Mouse (Mus musculus) CH12.LX (cell line): ENCODE results near the gene Spc24. TPM values are rescaled to one million over a fixed set of nuclear protein-coding genes. Genes with fewer than 3 reads are reported as not detected.

ENCODE experiments used
- DNase-seq: peaks from one replicate; pipeline ENCODE4 v3.0.0-alpha.2; 2013; ENCODE audit errors: extremely low read depth
- H3K27ac ChIP-seq: 2 replicates; pipeline ENCODE4 v1.5.1; 2012; ENCODE audit warnings: low read depth, mild to moderate bottlenecking, control low read depth, moderate library complexity; ENCODE audit not compliant: insufficient read depth
- H3K27me3 ChIP-seq: replicated peaks from 2 replicates; pipeline ENCODE3; 2012; ENCODE audit warnings: inconsistent platforms
- H3K36me3 ChIP-seq, 2 experiments: replicated peaks in 1 of 2; 2 replicates each; pipeline versions ENCODE3 to v1.6.1; 2012; ENCODE audit warnings: inconsistent platforms in 1 of 2, low read length in 1 of 2, mild to moderate bottlenecking in 1 of 2, mixed read lengths in 1 of 2, moderate library complexity in 1 of 2; ENCODE audit not compliant: control insufficient read depth in 1 of 2, insufficient read depth in 1 of 2
- H3K4me1 ChIP-seq, 2 experiments: 2 replicates each; pipeline ENCODE4 v1.6.1; 2012; ENCODE audit warnings: inconsistent platforms in 1 of 2, moderate library complexity in 1 of 2; ENCODE audit not compliant: insufficient read depth in 2 of 2, control insufficient read depth in 1 of 2
- H3K4me2 ChIP-seq: 2 replicates; pipeline ENCODE4 v1.6.1; 2012; ENCODE audit warnings: low read depth, mild to moderate bottlenecking, control low read depth; ENCODE audit not compliant: poor library complexity, insufficient read depth, severe bottlenecking
- H3K4me3 ChIP-seq, 3 experiments: fragments of 150-350 bp in 1 of 3; sonication (generic) in 1 of 3; replicated peaks in 1 of 3; 2 replicates each; pipeline versions ENCODE3 to v1.5.1; 2011 to 2012; ENCODE audit warnings: low read depth in 2 of 3, low read length in 2 of 3, mild to moderate bottlenecking in 2 of 3, moderate library complexity in 2 of 3, control low read depth in 1 of 3, improper control_type of control experiment in 1 of 3, inconsistent platforms in 1 of 3, mixed read lengths in 1 of 3; ENCODE audit not compliant: poor library complexity in 1 of 3
- H3K79me2 ChIP-seq: replicated peaks from 2 replicates; pipeline ENCODE4 v1.6.1; 2012; ENCODE audit warnings: mild to moderate bottlenecking, moderate library complexity; ENCODE audit not compliant: control insufficient read depth, poor library complexity, insufficient read depth, severe bottlenecking; ENCODE audit errors: extremely low read depth
- H3K9ac ChIP-seq: 2 replicates; pipeline ENCODE4 v1.6.1; 2012; ENCODE audit warnings: low read depth, mild to moderate bottlenecking, control low read depth, moderate library complexity; ENCODE audit not compliant: insufficient read depth
- H3K9me3 ChIP-seq: replicated peaks from 2 replicates; pipeline ENCODE3; 2012; ENCODE audit warnings: low read length, inconsistent platforms, mixed read lengths
- BHLHE40 ChIP-seq: IDR thresholded peaks from 2 replicates; pipeline ENCODE4 v1.6.1; 2011; ENCODE audit warnings: mild to moderate bottlenecking, low read depth, low read length, improper control_type of control experiment
- CTCF ChIP-seq, 2 experiments: IDR thresholded peaks in 1 of 2; conservative IDR thresholded peaks in 1 of 2; 2 replicates each; pipeline ENCODE4 v1.5.1; 2011 to 2012; ENCODE audit warnings: low read depth in 2 of 2, low read length in 2 of 2, improper control_type of control experiment in 1 of 2, inconsistent platforms in 1 of 2, mild to moderate bottlenecking in 1 of 2, moderate library complexity in 1 of 2
- ELF1 ChIP-seq: IDR thresholded peaks from 2 replicates; pipeline ENCODE4 v1.6.1; 2014; ENCODE audit warnings: low read depth, mild to moderate bottlenecking, inconsistent platforms, low read length, improper control_type of control experiment
- EP300 ChIP-seq: IDR thresholded peaks from 2 replicates; pipeline ENCODE4 v1.6.1; 2011; ENCODE audit warnings: low read length, improper control_type of control experiment
- ETS1 ChIP-seq: conservative IDR thresholded peaks from 2 replicates; pipeline ENCODE4 v1.6.1; 2012; ENCODE audit warnings: low read depth, mild to moderate bottlenecking, inconsistent platforms, low read length, improper control_type of control experiment, moderate library complexity
- JUN ChIP-seq: IDR thresholded peaks from 2 replicates; pipeline ENCODE4 v1.6.1; 2011; ENCODE audit warnings: low read depth, mild to moderate bottlenecking, low read length, improper control_type of control experiment, moderate library complexity; ENCODE audit not compliant: insufficient read depth
- JUND ChIP-seq: conservative IDR thresholded peaks from 2 replicates; pipeline ENCODE4 v1.6.1; 2011; ENCODE audit warnings: low read depth, low read length, improper control_type of control experiment
- MAX ChIP-seq: IDR thresholded peaks from 2 replicates; pipeline ENCODE4 v1.6.1; 2011; ENCODE audit warnings: low read length, improper control_type of control experiment
- NELFE ChIP-seq: IDR thresholded peaks from 2 replicates; pipeline ENCODE4 v1.6.1; 2011; ENCODE audit warnings: low read depth, low read length, improper control_type of control experiment
- NRF1 ChIP-seq: IDR thresholded peaks from 2 replicates; pipeline ENCODE4 v1.6.1; 2014; ENCODE audit warnings: low read depth, mild to moderate bottlenecking, inconsistent platforms, low read length, improper control_type of control experiment, moderate library complexity
- SIN3A ChIP-seq: IDR thresholded peaks from 2 replicates; pipeline ENCODE4 v1.6.1; 2012; ENCODE audit warnings: low read length, improper control_type of control experiment, inconsistent platforms
- SMC3 ChIP-seq: IDR thresholded peaks from 2 replicates; pipeline ENCODE4 v1.6.1; 2011; ENCODE audit warnings: low read depth, low read length, improper control_type of control experiment
- USF2 ChIP-seq: conservative IDR thresholded peaks from 2 replicates; pipeline ENCODE4 v1.6.1; 2011; ENCODE audit warnings: low read depth, low read length, improper control_type of control experiment
- ZC3H11A ChIP-seq: IDR thresholded peaks from 2 replicates; pipeline ENCODE4 v1.6.1; 2012; ENCODE audit warnings: low read depth, mild to moderate bottlenecking, inconsistent platforms, low read length, improper control_type of control experiment
- dilution Hi-C: fragments of 300-500 bp; cut with MboI; formaldehyde crosslinking; loops from 2 replicates; pipeline ENCODE4 v1.14.3; 2020; ENCODE audit warnings: low sequenced_read_pairs; ENCODE audit not compliant: extremely low pct_unique_long_range_greater_than_20kb, extremely low pct_ligation_motif_present
- in situ Hi-C: fragments of 300-500 bp; cut with MboI; formaldehyde crosslinking; loops from 3 replicates; pipeline ENCODE4 v1.14.3; 2019; ENCODE audit warnings: low sequenced_read_pairs, low pct_ligation_motif_present, low pct_unique_long_range_greater_than_20kb, mixed read lengths
- polyA plus RNA-seq: library from polyadenylated mRNA; unstranded; fragments of >175 nt; gene quantifications from 2 replicates; pipeline ENCODE4 v1.2.1, GENCODE M21; 2012; ENCODE audit warnings: low read depth; ENCODE audit not compliant: insufficient read length
- total RNA-seq, 2 experiments: library from RNA; depleted of rRNA; stranded (reverse); fragments of 300-350 nt in 1 of 2; fragments of >200 nt in 1 of 2; gene quantifications; 2 replicates each; pipeline ENCODE4 v1.2.3; 2012 to 2014

Spc24 gene
- total and polyA plus RNA-seq, 3 experiments: 74.3 to 83.2 (median 82.7) TPM

- peaks cover 60 to 93% of the 10 kb centered on the region in 2 experiments for H3K36me3 ChIP-seq
- no peak for TF ChIP-seq NELFE
Measured at GRCm38 (mm10) chr9:21733446-21733845, 26.7 kb downstream of the Spc24 start.

GRCm38 (mm10) chr9:21732288-21732687 lies 27.8 kb downstream of the Spc24 start:
- in situ Hi-C loops (no loop called here), dilution Hi-C loops (no loop called here)
- Histone ChIP-seq H3K9ac (no peak overlapping the region), H3K27ac (no peak overlapping the region), H3K4me3 (no peak overlapping the region), H3K36me3 (peaks cover 51 to 90% of the 10 kb centered on the region in 2 experiments), H3K4me2 (no peak overlapping the region), H3K9me3 (peaks cover 23% of the 10 kb centered on the region), H3K27me3 (no peaks in the 10 kb centered on the region), H3K79me2 (peaks cover 37% of the 10 kb centered on the region), H3K4me1 (peaks cover 6 to 24% of the 10 kb centered on the region in 2 experiments)
- TF ChIP-seq ZC3H11A (no peak), NRF1 (no peak), JUND (no peak), JUN (no peak), SIN3A (no peak), EP300 (no peak), USF2 (no peak), ELF1 (no peak), SMC3 (no peak), CTCF (conservative IDR thresholded peaks at IDR 0.05 in 1 of 2, IDR thresholded peaks at IDR 0.05 in 1 of 2; ENCODE audit: low read depth in 2 of 2, low read length in 2 of 2) (no peak), MAX (no peak)
- no peak for DNase-seq

More at GRCm38 (mm10) chr9:21733446-21733845, 26.7 kb downstream of the Spc24 start:
- H3K9ac ChIP-seq: no peak overlapping the region
- no peak overlapping the region for H3K4me3 ChIP-seq
- peaks cover 26% of the 10 kb centered on the region for H3K79me2 ChIP-seq
- dilution Hi-C loops (no loop called here), in situ Hi-C loops (no loop called here)
- peaks cover 23% of the 10 kb centered on the region for H3K9me3 ChIP-seq
- H3K27ac ChIP-seq: no peak overlapping the region
- DNase-seq: no peak
- no peak overlapping the region for H3K4me2 ChIP-seq
- H3K27me3 ChIP-seq: no peaks in the 10 kb centered on the region
- H3K4me1 ChIP-seq: peaks cover 6 to 12% of the 10 kb centered on the region in 2 experiments; a peak in 3 of 4 replicates

- H3K36me3 ChIP-seq: peaks cover 31 to 84% of the 10 kb centered on the region in 2 experiments
- TF ChIP-seq SIN3A (peak; percentile 53; the same call in 1 of the 2 replicates), BHLHE40 (peak; percentile 57), ETS1 (peak; percentile 79), EP300 (no peak)
- no peak overlapping the region for H3K4me2 ChIP-seq
- H3K9ac ChIP-seq: no peak overlapping the region
- no peak for DNase-seq
- peaks cover 16% of the 10 kb centered on the region for H3K9me3 ChIP-seq
- peaks cover 12 to 49% of the 10 kb centered on the region in 2 experiments for H3K4me1 ChIP-seq
- peak overlapping the region; percentile 43 for H3K27ac ChIP-seq
- no peak overlapping the region for H3K4me3 ChIP-seq
- in situ Hi-C loops (no loop called here), dilution Hi-C loops (no loop called here)
- peaks cover 67% of the 10 kb centered on the region for H3K79me2 ChIP-seq
- H3K27me3 ChIP-seq: no peaks in the 10 kb centered on the region
Measured at GRCm38 (mm10) chr9:21729264-21729663, 30.8 kb downstream of the Spc24 start.
